Mouse (Mus musculus) forebrain, postnatal 0 days (tissue): ENCODE results near the gene Cdkn2b. TPM values are rescaled to one million over a fixed set of nuclear protein-coding genes. Genes with fewer than 3 reads are reported as not detected.

Experiments
- ATAC-seq: fragments of 200-750 bp; cut with Nextera tagmentation; 2 replicates; pipeline ENCODE4 v1.8.0; 2017; ENCODE audit warnings: mild to moderate bottlenecking, moderate library complexity
- DNase-seq: peaks from one replicate; pipeline ENCODE4 v3.0.0-alpha.2; 2015
- H3K27ac ChIP-seq: fragments of 300-500 bp; sonication (generic); 2 replicates; pipeline ENCODE4 v1.5.1; 2014; ENCODE audit warnings: low read depth, mild to moderate bottlenecking, antibody characterized with exemption, low read length, moderate library complexity, mixed read lengths
- H3K27me3 ChIP-seq: fragments of 300-500 bp; sonication (generic); 2 replicates; pipeline ENCODE4 v1.6.1; 2014; ENCODE audit warnings: mild to moderate bottlenecking, low read length, mixed read lengths; ENCODE audit not compliant: insufficient read depth
- H3K36me3 ChIP-seq: fragments of 300-500 bp; sonication (generic); 2 replicates; pipeline ENCODE4 v1.6.1; 2014; ENCODE audit warnings: mild to moderate bottlenecking, moderate library complexity; ENCODE audit not compliant: insufficient read depth
- H3K4me1 ChIP-seq: fragments of 300-500 bp; sonication (generic); 2 replicates; pipeline ENCODE4 v1.6.1; 2014; ENCODE audit warnings: antibody characterized with exemption; ENCODE audit not compliant: insufficient read depth
- H3K4me2 ChIP-seq: fragments of 300-500 bp; sonication (generic); 2 replicates; pipeline ENCODE4 v1.6.1; 2014; ENCODE audit warnings: low read depth, mild to moderate bottlenecking, moderate library complexity
- H3K4me3 ChIP-seq: fragments of 300-500 bp; sonication (generic); 2 replicates; pipeline ENCODE4 v1.5.1; 2014; ENCODE audit warnings: low read depth, low read length, mixed read lengths
- H3K9ac ChIP-seq: fragments of 300-500 bp; sonication (generic); 2 replicates; pipeline ENCODE4 v1.6.1; 2014; ENCODE audit warnings: mild to moderate bottlenecking
- H3K9me3 ChIP-seq: fragments of 300-500 bp; sonication (generic); 2 replicates; pipeline ENCODE4 v1.6.1; 2016; ENCODE audit warnings: low read length
- CTCF ChIP-seq: sonication (generic); IDR thresholded peaks from 2 replicates; pipeline ENCODE4 v1.5.1; 2016; ENCODE audit warnings: antibody characterized with exemption, control low read depth, low read depth
- WGBS: fragments of 180-500 bp; shearing (Covaris S2); extraction: QIAGEN DNeasy Blood & Tissue Kit; methylation state at CpG from one replicate; pipeline ENCODE4 v1.1.7; 2014; 5-methylcytosine and 5-hydroxymethylcytosine counted together
- polyA plus RNA-seq: library from polyadenylated mRNA; unstranded; fragments of >200 nt; fragmentation: Nextera tagmentation; extraction: Ambion mirVana; gene quantifications from 2 replicates; pipeline ENCODE4 v1.2.1, GENCODE M21; 2015
- total RNA-seq: library from RNA; depleted of rRNA; stranded (reverse); fragments of >200 nt; gene quantifications from 2 replicates; pipeline ENCODE4 v1.2.3, GENCODE M21; 2014

The Cdkn2b gene
- total and polyA plus RNA-seq, 2 experiments from 2014 or later = 1.5 to 2.0 TPM

DNA sequence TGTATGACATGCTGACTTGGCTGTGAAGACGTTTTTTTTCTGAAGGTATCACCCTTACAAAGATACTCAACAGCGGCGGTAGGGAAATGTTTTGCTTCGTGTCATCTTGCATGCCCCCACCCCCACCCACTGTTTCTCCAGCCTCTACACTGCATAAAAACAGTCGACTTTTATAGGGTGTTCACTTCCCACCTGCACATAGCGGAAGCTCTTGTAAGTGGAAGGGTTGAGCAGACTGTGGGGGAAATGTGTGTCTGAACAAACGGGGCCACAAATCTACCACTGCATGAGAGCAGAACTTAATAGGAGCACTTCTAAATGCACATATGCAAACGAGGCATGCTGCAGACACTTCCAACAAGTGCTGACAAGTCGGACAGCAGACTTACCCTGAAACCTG, 39.6 kb upstream of the Cdkn2b start:
- no peak for ATAC-seq

DNA sequence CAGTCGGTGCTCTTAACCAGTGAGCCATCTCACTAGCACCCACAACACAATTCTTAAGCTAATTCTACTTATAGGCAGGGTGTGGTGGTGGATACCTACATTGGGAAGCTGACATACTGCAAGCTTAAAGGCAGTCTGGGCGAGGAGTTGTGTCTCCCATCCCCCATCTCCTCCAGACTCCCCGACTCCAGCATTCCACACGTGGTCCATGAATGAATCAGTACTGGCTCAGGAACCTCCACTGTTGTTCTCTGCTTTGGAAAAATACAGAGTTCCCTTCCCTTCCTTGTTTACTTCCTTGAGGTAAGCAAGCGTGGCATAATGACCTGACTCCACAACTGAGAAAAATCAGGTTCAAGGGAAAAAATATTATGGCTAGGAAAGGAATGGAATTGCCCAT, 38.0 kb upstream of the Cdkn2b start:
- H3K4me1 ChIP-seq = no peaks in the 10 kb centered on the region
- no peaks in the 10 kb centered on the region for H3K36me3 ChIP-seq
- 68% methylated on average over 5 of the region's 5 CpGs for WGBS
- no peak overlapping the region for H3K4me2 ChIP-seq
- no peaks in the 10 kb centered on the region for H3K27me3 ChIP-seq
- H3K27ac ChIP-seq = no peak overlapping the region
- no peaks in the 10 kb centered on the region for H3K9me3 ChIP-seq
- ATAC-seq (no peak), DNase-seq (no peak)
- H3K4me3 ChIP-seq = no peak overlapping the region
- no peak overlapping the region for H3K9ac ChIP-seq
- no peak for TF ChIP-seq CTCF

More for the DNA sequence above, 39.6 kb upstream of the Cdkn2b start:
- Histone ChIP-seq H3K27me3 (no peaks in the 10 kb centered on the region), H3K36me3 (no peaks in the 10 kb centered on the region), H3K4me2 (no peak overlapping the region), H3K27ac (no peak overlapping the region), H3K4me3 (no peak overlapping the region), H3K9me3 (no peaks in the 10 kb centered on the region), H3K4me1 (no peaks in the 10 kb centered on the region), H3K9ac (no peak overlapping the region)
- no peak for DNase-seq
- TF ChIP-seq CTCF = no peak
- WGBS = 65% methylated on average over 9 of the region's 9 CpGs

GRCm38 (mm10) chr4:89313461-89313860, 2.6 kb upstream of the Cdkn2b start:
- no peaks in the 10 kb centered on the region for H3K4me1 ChIP-seq
- no peak overlapping the region for H3K4me3 ChIP-seq
- no peaks in the 10 kb centered on the region for H3K9me3 ChIP-seq
- no peaks in the 10 kb centered on the region for H3K36me3 ChIP-seq
- DNase-seq = no peak
- TF ChIP-seq CTCF = no peak
- H3K4me2 ChIP-seq = no peak overlapping the region
- peaks cover 55% of the 10 kb centered on the region for H3K27me3 ChIP-seq
- WGBS = 23% methylated on average over 13 of the region's 13 CpGs
- no peak for ATAC-seq
- H3K9ac ChIP-seq = no peak overlapping the region
- H3K27ac ChIP-seq = no peak overlapping the region

GRCm38 (mm10) chr4:89309996-89310395, 843 bp downstream of the Cdkn2b start:
- H3K27me3 ChIP-seq = peaks cover 89% of the 10 kb centered on the region
- H3K4me2 ChIP-seq = peak overlapping the region; percentile 60
- WGBS = 3% methylated on average over 11 of the region's 11 CpGs
- no peaks in the 10 kb centered on the region for H3K9me3 ChIP-seq
- no peak overlapping the region for H3K27ac ChIP-seq
- no peak overlapping the region for H3K9ac ChIP-seq
- H3K4me1 ChIP-seq = no peaks in the 10 kb centered on the region
- peak overlapping the region; percentile 36; the same call in 1 of the 2 replicates for H3K4me3 ChIP-seq
- TF ChIP-seq CTCF = no peak
- ATAC-seq (no peak), DNase-seq (peak; percentile 47)
- H3K36me3 ChIP-seq = no peaks in the 10 kb centered on the region

DNA sequence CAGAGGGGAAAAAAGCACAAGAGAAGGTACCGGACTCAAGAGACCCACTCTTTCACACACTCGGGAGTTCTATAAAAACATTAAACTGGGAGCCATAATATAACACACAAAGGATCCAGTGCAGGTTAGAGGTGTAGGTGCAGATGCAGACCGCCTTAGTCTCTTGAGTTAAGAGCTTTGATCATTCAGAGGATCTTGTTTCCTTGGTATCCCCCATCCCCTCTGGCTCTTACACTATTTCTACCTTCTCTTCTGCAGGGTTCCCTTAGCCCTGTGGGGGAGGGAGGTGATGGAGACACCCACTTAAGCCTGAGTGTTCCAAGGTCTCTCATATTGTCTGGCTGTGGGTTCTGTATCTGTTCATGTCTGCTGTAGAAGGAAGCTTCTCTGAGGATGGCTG, 2.8 kb downstream of the Cdkn2b start:
- ATAC-seq = no peak
- H3K4me2 ChIP-seq = no peak overlapping the region
- H3K36me3 ChIP-seq = no peaks in the 10 kb centered on the region
- TF ChIP-seq CTCF = no peak
- H3K9me3 ChIP-seq = no peaks in the 10 kb centered on the region
- DNase-seq = no peak
- no peak overlapping the region for H3K27ac ChIP-seq
- H3K27me3 ChIP-seq = peaks cover 98% of the 10 kb centered on the region
- 9% methylated on average over 3 of the region's 3 CpGs for WGBS
- H3K4me1 ChIP-seq = no peaks in the 10 kb centered on the region
- no peak overlapping the region for H3K9ac ChIP-seq
- no peak overlapping the region for H3K4me3 ChIP-seq

GRCm38 (mm10) chr4:89306798-89307365, 4.0 kb downstream of the Cdkn2b start:
- H3K9me3 ChIP-seq = no peaks in the 10 kb centered on the region
- H3K4me2 ChIP-seq = no peak overlapping the region
- TF ChIP-seq CTCF = no peak
- 3% methylated on average over 25 of the region's 25 CpGs for WGBS
- no peak overlapping the region for H3K27ac ChIP-seq
- peaks cover 96% of the 10 kb centered on the region for H3K27me3 ChIP-seq
- H3K36me3 ChIP-seq = no peaks in the 10 kb centered on the region
- DNase-seq (no peak), ATAC-seq (no peak)
- no peaks in the 10 kb centered on the region for H3K4me1 ChIP-seq
- H3K4me3 ChIP-seq = no peak overlapping the region
- H3K9ac ChIP-seq = no peak overlapping the region

- H3K4me1 ChIP-seq = no peaks in the 10 kb centered on the region
- H3K9ac ChIP-seq = no peak overlapping the region
- WGBS = 9% methylated on average over 3 of the region's 3 CpGs
- no peak for DNase-seq
- no peaks in the 10 kb centered on the region for H3K36me3 ChIP-seq
- H3K27me3 ChIP-seq = peaks cover 93% of the 10 kb centered on the region
- H3K27ac ChIP-seq = no peak overlapping the region
- no peak overlapping the region for H3K4me2 ChIP-seq
- no peak for TF ChIP-seq CTCF
- H3K9me3 ChIP-seq = no peaks in the 10 kb centered on the region
- no peak for ATAC-seq
- H3K4me3 ChIP-seq = no peak overlapping the region
These were observed 5.1 kb downstream of the Cdkn2b start for GRCm38 (mm10) chr4:89305691-89306090.
